Mouse (Mus musculus) CH12.LX (cell line): Measurements from ENCODE around the gene Jup.

ENCODE experiments used
- CTCF ChIP-seq, 2 experiments: IDR thresholded peaks in 1 of 2; conservative IDR thresholded peaks in 1 of 2; 2 replicates each; pipeline ENCODE4 v1.5.1; 2011 to 2012; ENCODE audit warnings: low read depth in 2 of 2, low read length in 2 of 2, improper control_type of control experiment in 1 of 2, inconsistent platforms in 1 of 2, mild to moderate bottlenecking in 1 of 2, moderate library complexity in 1 of 2
- ETS1 ChIP-seq: conservative IDR thresholded peaks from 2 replicates; pipeline ENCODE4 v1.6.1; 2012; ENCODE audit warnings: low read depth, mild to moderate bottlenecking, inconsistent platforms, low read length, improper control_type of control experiment, moderate library complexity
- IRF4 ChIP-seq: IDR thresholded peaks from 2 replicates; pipeline ENCODE4 v1.6.1; 2014; ENCODE audit warnings: low read depth, mild to moderate bottlenecking, inconsistent platforms, low read length, improper control_type of control experiment
- MAX ChIP-seq: IDR thresholded peaks from 2 replicates; pipeline ENCODE4 v1.6.1; 2011; ENCODE audit warnings: low read length, improper control_type of control experiment
- NELFE ChIP-seq: IDR thresholded peaks from 2 replicates; pipeline ENCODE4 v1.6.1; 2011; ENCODE audit warnings: low read depth, low read length, improper control_type of control experiment
- POLR2A ChIP-seq: IDR thresholded peaks from 2 replicates; pipeline ENCODE4 v1.6.1; 2011; ENCODE audit warnings: low read depth, mild to moderate bottlenecking, improper control_type of control experiment, low read length
- USF1 ChIP-seq: IDR thresholded peaks from 2 replicates; pipeline ENCODE4 v1.6.1; 2014; ENCODE audit warnings: low read depth, mild to moderate bottlenecking, inconsistent platforms, low read length, improper control_type of control experiment

- TF ChIP-seq CTCF (conservative IDR thresholded peaks at IDR 0.05 in 1 of 2, IDR thresholded peaks at IDR 0.05 in 1 of 2; ENCODE audit: low read depth in 2 of 2, low read length in 2 of 2) (no peak), NELFE (peak; percentile 80), ETS1 (peak; percentile 28), POLR2A (peak; percentile 88), MAX (peak; percentile 81), IRF4 (peak; percentile 71; the same call in 1 of the 2 replicates), USF1 (no peak; the same call in 1 of the 2 replicates)
Observed at GRCm38 (mm10) chr11:100319492-100320171, 77.9 kb downstream of the Jup start, which contains the start of gene Eif1.
